Mouse (Mus musculus) heart, postnatal 0 days (tissue): ENCODE measurements around the gene Coq5.

Experiments
- CTCF ChIP-seq: IDR thresholded peaks from 2 replicates; pipeline ENCODE4 v1.5.1; 2016; ENCODE audit warnings: antibody characterized with exemption, control low read depth, low read depth
- EP300 ChIP-seq: IDR thresholded peaks from 2 replicates; pipeline ENCODE4 v1.6.1; 2016; ENCODE audit warnings: antibody characterized with exemption, low read depth

GRCm38 (mm10) chr5:115269969-115270368, 9.5 kb upstream of the Coq5 start:
- TF ChIP-seq EP300 (no peak), CTCF (no peak)
